Mouse (Mus musculus) adrenal gland, adult 18-20 months (tissue): ENCODE results near the gene Pcnt. TPM values are rescaled to one million over a fixed set of nuclear protein-coding genes. Genes with fewer than 3 reads are reported as not detected.

ENCODE experiments used
- DNase-seq, 2 experiments: peaks; one replicate each; pipeline ENCODE4 v3.0.0; 2021 to 2022; ENCODE audit warnings: low spot score in 2 of 2
- total RNA-seq, 2 experiments: library from RNA; stranded (reverse); gene quantifications; 1 replicate in 1 of 2; 2 replicates in 1 of 2; pipeline ENCODE4 v1.2.3; 2021

The Pcnt gene
- total RNA-seq, 2 experiments from 2014 or later: 11.9 to 13.4 TPM

DNA sequence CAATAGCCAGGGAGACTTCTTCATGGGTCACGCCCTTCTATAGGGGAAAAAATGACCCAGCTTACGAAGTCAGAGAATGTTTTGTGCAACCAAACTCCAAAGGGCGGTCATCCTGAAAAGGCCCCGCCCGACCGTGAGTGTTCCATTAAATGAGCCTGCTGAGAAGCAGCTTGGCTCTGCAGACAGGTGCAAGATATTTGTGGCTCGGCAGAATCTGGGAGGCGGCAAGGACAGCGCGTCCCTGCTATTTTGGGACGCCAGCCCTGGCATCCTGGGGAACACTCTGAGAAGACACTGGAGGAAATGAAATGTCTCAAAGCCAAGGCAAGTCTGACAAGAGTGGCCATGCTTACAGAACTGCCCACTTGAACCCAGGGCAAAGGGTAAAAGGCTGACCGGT lies 25.8 kb downstream of the Pcnt start:
- no peak for DNase-seq

DNA sequence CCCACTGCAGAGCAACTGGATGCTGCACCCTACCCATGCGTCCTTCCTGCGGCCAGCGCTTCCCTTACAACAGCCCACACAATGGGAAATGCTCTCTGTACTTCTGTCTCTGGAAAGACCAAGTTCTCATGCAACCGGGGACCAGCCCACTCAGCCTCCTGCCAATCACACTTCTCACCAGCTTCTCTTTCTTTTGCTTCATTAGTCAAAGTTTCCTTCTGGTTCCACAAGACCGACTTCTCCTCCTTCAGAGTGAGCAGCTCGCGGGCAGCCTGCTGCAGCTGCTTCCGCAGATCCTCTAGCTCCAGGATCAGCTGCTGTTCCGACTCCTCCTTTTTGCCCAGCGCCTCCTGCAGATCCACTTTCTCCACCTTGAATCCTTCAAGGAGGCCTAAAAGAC lies 34.1 kb downstream of the Pcnt start:
- DNase-seq: no peak

DNA sequence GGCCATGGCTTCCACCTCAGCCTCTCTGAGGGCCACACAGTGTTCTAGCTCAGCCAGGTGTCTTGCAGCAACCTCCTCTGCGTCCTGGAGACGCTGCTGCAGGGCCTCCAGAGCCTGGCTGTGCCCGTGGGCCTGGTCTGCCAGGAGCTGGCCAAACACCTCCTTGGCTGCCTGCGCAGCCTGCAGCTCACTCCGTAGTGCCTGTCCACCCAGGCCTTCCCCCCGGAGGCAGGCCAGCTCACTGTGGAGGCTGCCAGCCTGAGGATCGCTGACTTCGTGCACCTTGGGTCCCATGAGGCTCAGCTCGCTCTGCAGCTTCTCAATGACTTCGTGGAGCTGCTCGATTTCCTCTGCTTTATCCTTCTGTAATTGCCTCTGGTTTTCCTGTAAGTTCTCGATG lies 50.0 kb downstream of the Pcnt start:
- no peak for DNase-seq

DNA sequence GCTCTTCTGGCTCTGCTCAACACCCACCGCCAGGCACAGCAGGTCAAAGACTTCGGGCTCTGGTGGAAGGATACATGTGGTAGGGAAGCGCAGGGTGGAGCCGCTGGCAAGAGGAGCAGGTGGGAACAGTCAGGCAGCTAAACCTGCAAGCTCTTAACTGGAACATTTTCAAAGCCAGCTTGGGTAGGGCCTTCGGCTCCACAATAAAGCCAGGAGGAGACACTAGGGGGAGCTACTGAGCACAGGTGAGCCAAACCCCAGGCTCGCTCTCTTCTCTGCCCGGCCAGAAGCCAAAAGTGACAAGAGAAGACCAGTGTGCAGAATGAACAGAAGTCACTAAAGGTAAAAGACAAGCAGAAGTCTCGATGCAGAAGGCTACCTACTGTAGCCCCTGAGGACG lies 50.8 kb downstream of the Pcnt start:
- peak in 1 of 2 experiments; percentile 13 for DNase-seq

DNA sequence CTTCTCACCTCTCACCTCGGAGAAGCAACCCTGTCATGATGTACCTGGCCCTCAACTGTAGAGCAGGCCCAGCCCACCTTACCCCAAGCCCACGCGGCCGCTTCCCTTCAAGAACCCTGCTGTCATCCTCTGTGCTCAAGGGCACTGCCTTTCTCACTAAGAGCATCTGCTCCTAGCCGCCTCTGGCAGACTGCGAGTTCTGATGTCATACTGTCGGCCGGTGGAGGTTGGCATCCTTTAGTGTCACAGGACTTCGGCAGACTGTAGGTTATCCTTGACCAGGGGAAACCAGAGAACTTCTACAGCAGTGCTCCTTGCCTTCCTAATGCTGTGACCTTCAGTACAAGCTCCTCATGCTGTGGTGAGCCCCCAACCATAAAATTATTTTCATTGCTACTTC lies 51.4 kb downstream of the Pcnt start:
- DNase-seq: no peak

DNA sequence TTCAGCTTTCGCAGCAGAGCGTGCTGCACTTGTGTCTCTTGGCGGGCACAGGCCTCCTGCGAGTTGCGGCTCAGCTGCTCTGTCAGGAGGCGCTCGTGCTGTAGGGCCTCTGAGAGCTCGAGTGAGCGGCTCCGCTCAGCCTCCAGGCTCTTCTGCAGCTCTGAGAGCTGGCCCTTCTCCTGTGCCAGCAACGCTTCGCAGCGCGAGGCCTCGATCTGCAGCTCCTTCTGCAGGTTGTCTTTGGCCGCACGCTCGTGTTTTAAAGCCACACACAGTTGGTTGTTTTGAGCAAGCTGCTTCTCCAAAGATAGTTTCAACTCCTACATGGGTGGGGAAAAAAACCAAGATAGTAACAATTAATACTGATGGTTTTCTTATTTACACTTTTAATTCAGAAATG lies 67.6 kb downstream of the Pcnt start:
- DNase-seq: no peak

DNA sequence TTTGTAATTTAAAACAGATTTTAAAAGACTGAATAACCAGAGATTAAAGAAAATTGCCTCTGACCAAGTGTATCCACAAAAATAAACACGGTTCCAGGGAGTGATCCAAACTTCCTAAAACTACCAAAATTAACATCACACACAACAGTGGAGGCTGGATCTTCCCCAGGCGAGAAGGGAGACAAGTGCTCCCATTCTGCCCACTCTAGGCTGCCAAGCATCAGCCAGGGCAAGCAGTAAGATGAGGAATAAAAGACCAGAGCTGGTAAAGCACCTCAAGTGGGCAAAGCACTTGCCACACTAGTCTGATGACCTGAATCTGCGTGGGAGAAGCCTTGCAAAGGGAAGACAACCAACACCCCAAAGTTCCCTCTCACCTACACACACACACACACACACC lies 70.8 kb downstream of the Pcnt start:
- DNase-seq: no peak

DNA sequence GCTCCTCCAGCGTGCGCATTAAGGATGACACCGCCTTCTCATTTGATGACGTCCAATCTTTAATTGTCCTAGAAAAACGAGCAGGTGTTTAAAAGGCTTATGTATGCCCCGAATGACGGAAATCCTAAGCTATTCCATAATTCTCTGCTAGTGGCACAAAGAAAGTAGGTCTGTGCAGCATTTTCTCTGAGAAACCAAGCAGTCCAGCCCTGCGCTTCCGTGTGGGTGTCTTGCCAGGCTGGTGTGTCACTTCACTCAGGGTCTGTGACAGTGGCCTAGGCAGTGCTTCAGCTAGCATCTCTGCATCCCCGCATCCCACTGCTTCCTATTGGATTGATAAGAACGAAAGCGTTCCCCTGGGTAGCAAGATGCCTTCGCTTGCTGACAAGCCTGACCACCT lies 73.8 kb downstream of the Pcnt start:
- DNase-seq: no peak

DNA sequence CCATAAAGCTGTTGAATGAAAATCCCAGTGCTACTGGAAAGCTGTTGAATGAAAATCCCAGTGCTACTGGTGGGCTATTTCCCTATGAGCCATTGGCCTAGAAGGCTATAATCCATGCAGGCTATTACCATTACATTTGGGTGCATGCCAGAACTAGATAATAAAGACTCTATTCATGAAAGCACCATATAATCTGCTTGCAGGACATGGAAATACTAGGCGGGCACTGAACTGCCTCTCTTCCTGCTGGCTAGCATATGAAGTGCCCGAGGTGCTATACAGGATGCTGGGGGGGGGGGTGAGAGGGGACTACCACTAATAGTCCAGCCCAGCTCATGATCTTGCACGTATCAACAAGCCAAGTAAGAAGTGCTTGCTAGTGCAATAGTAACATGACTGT lies 79.4 kb downstream of the Pcnt start:
- DNase-seq: no peak

DNA sequence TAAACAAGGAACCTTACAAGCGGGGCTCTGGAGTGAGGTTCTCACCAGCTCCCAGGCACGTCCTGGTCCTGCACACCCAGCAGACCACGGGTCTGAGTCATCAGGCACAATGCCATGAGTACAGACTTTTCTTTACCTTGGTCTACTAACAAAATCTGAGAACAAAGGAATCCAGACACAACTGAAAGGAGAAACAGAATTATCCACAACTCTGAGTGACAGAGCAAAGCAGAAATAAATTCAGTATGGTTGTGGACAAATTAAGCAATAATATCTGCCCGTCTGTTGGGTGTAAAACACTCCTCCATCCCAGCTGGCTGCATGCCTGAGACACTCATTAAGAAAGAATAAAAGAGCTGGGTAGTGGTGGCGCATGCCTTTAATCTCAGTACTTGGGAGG lies 84.1 kb downstream of the Pcnt start:
- DNase-seq: no peak

DNA sequence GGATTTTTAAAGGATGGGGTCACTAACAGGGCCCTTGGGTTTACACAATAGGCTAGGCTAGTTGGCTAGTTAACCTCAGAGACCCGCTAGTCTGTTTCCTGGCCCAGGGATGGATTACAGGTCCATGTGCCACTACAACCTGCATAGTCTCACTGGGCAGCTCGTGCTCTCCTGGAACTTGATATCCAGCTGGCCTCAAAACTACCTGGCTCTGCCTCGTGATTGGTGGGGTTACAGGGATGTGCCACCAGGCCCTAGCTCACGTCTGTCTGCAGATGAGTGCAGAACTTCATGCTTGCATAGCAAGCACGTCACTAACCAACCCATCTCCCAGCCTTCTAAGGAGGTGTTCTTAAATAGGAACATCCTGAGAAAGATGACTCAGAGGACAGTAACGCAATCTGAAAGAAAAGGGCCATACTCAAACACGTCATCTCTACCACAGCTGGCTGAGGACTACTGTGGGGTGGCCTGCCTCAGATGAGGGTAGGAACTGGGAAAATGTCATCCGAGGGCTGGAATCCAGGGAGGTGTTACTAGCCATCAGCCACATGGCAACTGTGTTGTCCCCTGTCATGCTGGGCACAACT lies 85.2 kb downstream of the Pcnt start:
- DNase-seq: no peak

DNA sequence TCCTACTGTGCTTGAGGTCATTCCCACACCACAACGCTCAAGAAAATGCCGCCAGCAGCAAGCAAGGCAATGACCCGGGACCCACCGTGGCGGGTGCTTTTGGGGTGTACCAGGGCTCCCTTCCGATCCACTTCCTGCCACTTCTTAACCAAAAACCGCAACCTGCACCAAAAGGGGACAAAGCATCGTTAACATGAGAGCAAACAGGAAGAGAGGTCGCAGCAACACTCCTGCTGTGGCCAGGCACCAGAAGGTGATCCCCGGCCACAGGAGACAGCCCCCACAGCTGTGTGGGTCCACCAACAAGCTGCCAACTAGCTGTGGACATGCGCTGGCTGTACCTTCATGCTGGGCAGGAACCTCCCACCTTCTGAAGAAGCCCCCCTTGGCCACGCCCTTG lies 87.6 kb downstream of the Pcnt start:
- no peak for DNase-seq

DNA sequence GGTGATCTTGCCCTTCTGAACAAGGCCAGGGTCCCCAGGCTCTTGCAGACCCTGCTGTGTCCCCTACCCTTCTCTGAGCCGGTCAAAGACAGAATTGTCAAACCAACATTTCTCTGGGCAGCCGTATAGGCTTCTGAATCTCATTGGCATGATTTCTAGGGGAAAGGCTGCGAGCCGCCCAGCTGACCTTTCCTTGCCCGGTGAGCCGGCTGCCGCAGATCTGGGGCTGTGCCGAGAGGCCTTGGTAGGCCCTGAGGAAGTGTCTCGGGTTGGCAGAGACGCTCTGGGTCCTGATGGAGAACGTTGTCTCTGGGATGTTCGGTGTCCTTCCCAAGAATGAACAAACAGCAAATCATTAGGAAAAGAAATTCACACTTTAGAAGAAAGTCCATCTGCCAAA lies 88.6 kb downstream of the Pcnt start:
- DNase-seq: no peak

DNA sequence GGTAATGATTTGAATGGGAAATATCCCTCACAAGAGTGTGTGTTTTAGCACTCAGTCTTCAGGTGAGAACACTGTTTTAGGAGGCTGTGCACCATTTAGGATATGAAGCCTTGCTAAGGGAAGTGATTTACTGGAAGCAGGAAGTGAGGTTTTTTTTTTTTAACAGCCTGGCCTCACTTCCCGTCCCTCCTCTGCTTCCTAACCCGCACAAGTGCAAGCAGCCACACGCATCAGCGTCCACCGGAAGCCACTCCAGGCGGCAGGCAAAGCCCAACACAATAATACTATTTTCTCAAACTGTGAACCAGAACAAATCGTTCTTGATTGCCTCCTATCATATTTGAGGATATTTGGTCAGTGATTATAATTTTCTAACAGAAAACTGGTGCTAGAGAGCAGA lies 90.6 kb downstream of the Pcnt start:
- no peak for DNase-seq

DNA sequence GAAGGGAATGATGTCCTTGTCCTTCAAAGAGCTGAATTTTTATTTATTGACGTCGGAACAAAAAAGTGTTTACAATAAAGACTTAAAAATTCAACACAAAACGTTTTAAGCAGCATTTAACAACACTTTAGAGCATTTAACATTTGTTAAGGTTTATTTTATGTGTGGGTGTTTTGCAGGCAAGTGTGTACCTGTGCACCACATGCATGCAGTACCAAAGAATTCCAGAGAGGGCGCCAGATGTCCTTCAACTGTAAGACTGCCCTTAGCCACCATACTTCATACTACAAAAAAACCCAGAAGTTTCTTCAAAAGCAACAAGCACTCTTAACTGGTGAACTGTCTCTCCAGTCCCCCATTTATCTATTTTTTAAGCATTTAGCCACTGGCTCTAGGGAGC lies 96.0 kb downstream of the Pcnt start:
- DNase-seq: peak; percentile 40 to 41

DNA sequence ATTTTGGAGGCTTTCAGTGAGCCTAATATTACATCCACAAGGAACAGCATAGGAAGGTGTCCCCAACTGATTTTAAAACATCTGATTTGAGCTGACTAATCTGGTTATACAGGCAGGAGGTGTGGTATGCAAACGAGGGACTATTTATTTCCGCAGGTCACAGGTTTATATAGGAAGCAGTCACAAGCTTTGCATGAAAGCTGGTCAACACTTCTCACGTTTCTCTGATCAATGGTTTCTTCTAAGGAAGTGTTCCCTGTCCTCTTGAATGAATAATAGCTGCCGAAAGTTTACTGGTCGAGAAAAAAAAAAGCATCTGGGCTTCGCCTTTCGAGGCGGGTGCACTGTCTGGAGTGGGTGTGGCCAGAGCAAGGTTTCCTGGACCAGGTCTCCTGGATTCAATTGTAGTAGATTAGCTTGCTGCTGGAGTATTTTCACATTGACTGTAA lies 96.5 kb downstream of the Pcnt start:
- DNase-seq: no peak

DNA sequence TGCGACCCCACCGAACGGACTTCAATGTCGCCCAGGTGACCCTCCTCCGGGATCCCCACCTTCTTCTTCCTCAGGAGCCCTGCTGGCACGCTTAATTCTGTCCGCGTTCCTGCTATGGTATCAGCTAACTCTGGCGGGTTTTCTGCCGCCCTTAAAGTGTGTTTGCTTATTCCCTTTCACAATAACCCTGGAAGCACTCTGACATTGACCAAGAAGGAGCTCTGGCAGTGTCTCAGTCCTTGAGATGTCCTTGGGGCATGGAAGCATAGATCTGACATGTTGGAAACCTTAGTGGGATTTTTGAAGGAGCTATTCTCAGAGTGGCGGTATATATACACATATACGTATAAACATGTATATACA lies 97.1 kb downstream of the Pcnt start:
- no peak for DNase-seq

DNA sequence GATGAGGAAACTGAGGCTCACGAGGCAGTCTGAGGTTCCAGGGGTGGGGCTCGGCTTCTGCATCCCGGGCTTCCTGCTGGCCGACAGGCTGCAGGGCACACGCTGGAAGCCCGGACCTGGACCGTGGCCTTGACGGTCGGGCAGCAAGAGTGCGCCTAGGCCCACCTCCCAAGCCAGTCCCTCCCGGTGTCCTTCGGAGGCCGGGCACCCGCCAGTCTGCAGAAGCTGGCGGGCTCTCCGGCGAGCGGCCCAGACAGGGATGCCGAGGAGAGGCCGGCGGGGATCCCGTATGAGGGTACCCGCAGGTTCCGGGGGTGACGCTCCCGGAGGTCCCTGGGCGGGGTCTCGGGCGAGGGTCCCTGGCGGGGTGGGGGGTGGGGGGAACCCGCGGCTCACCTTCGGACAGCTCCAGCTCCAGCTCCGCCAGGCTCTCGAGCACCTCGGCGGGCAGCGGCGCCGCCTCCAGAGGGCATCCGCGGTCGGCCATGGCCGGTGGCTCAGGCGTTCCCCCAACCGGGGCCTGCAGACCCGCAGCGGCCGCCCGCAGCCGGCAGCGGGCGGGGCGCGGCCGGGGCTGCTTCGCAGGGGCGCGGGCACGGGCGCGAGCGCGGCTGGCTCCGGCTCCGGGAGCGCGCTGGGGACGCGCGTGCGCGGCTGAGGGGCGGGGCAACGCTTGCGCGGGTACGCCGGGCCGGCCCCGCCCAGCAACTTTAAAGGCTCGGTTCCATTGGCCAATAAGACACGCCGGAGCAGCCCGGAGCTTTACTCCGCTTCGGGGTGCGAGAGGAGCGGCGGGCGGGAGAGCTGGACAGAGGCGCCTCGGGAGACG lies 97.7 kb downstream of the Pcnt start, which contains the start of gene Dip2a:
Dip2a (minus strand) TSS at position 581 of the 829 bp plus-strand sequence.
- DNase-seq: peak; percentile 97 to 98

DNA sequence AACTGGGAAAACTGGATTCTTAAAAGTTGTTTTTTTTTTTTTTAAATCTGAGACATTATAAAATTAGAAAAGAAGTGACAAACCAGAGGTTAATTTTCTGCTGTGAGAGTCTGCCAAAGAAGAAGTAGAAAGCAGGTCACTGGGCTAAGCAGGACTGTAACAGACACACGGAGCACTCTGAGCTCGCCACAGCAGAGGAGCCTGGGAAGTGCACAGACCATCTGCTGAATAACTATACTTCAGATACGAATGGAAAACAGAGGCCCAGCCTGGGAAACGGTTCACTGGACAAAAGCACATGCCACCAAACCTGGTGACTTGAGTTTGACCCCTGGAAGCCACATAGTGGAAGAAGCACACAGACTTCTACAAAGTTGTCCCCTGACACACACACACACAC lies 108.2 kb downstream of the Pcnt start:
- DNase-seq: no peak

DNA sequence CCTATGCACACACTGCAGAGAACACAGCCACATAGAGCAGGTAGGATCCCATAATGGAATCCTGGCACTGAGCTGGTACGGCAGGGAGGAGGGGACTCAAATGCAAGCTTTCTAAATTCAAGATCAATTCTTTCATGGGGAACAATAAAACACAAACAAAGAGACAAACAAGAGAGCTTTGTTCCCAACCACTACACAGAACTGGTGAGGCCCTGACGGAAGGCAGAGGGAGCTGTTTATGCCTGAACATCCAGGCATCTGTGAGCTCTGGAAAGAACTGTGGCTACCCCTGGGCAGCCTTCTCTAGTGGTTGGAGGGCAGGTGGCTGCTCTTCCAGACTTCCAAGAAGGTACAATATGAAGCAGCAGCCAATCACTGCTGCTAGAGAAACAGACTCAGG lies 110.5 kb downstream of the Pcnt start:
- DNase-seq: no peak

DNA sequence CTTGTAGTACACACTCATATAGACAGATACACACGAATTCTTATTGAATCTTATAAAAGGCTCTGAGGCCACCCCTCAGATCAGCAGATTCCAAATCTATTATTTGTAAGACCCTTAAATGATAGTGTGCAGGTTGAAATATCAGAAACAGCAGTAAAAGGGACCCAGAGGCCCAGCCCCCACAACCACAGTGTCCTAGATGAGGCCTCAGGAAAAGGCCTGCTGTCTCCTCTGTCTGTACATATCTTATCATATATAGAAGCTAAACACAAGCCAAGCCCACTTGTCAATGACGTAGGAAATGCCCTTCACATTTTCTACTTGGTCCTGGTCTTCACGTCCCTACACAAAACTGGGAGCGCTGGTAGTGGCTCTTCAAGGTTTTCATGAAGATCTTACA lies 113.5 kb downstream of the Pcnt start:
- DNase-seq: no peak

DNA sequence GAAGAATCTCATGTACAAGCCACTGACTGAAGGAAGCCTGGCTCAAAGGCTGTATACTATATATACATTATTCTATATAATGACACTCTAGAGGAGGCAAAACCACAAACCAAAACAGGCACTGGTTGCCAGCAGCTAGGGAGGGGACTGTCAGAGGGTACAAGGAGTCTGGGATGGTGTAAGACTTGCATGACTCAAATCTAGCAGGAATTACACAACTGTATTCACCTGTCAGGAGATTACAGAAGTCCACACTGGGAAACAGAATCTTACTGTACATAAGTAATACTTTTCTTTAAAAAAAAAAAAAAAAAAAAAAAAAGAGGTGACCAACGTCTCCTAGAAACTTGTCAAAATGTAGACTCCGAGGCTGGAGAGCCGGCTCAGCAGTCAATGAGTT lies 114.0 kb downstream of the Pcnt start:
- no peak for DNase-seq
